7 mouse cellular contexts compared by ENCODE assay signal in genomic region chr16:8667814-8668213, GRCm38 (mm10). TPM values are rescaled to one million over a fixed set of nuclear protein-coding genes. Genes with fewer than 3 reads are reported as not detected.
DNase-seq lines count a peak whose midpoint lies in the region; ATAC-seq and TF ChIP-seq lines count a peak whose summit lies in the region.

No protein-coding gene starts in this region.

- no peak overlapping the region for H3K4me3 ChIP-seq in lung, postnatal 0 days (ENCODE audit: low read depth, low read length)
- H3K4me3 ChIP-seq in embryonic facial prominence, embryonic 15.5 days (replicated peaks): no peak overlapping the region
- no peak overlapping the region for H3K4me3 ChIP-seq in neural tube, embryonic 13.5 days

- TF ChIP-seq CTCF in lung, postnatal 0 days (IDR thresholded peaks at IDR 0.05): no peak

- DNase-seq in lung, postnatal 0 days (ENCODE audit: low spot score): no peak
- DNase-seq in lung, adult 18-20 months: no peak
- peak; percentile 34 for DNase-seq in heart, postnatal 25 days (ENCODE audit: low spot score)
- DNase-seq in cerebellum, adult 11-12 months: no peak
- DNase-seq in Muller cell, postnatal 12 days (ENCODE audit: inconsistent ontology term): no peak

- no peaks in the 10 kb centered on the region for H3K27me3 ChIP-seq in lung, postnatal 0 days (replicated peaks; ENCODE audit: insufficient read depth, low read length)
- H3K27me3 ChIP-seq in embryonic facial prominence, embryonic 15.5 days: no peaks in the 10 kb centered on the region
- H3K27me3 ChIP-seq in neural tube, embryonic 13.5 days: no peaks in the 10 kb centered on the region

- peaks cover 39% of the 10 kb centered on the region for H3K4me1 ChIP-seq in lung, postnatal 0 days (ENCODE audit: insufficient read depth, low read depth, low read length)
- H3K4me1 ChIP-seq in embryonic facial prominence, embryonic 15.5 days: peaks cover 50% of the 10 kb centered on the region
- H3K4me1 ChIP-seq in neural tube, embryonic 13.5 days (replicated peaks): peaks cover 88% of the 10 kb centered on the region

- no peak for TF ChIP-seq EP300 in lung, postnatal 0 days (IDR thresholded peaks at IDR 0.05)

- ATAC-seq in lung, postnatal 0 days: no peak
- ATAC-seq in embryonic facial prominence, embryonic 15.5 days (ENCODE audit: insufficient number of reproducible peaks, low FRiP score, low TSS enrichment, low read depth): no peak
- no peak for ATAC-seq in neural tube, embryonic 13.5 days (ENCODE audit: low read depth)

- 59% methylated on average over 4 of the region's 4 CpGs for WGBS in lung, postnatal 0 days
- 73% methylated on average over 4 of the region's 4 CpGs for WGBS in embryonic facial prominence, embryonic 15.5 days
- WGBS in neural tube, embryonic 13.5 days: 75% methylated on average over 4 of the region's 4 CpGs

- no peaks in the 10 kb centered on the region for H3K9me3 ChIP-seq in lung, postnatal 0 days (ENCODE audit: low read length)
- no peaks in the 10 kb centered on the region for H3K9me3 ChIP-seq in embryonic facial prominence, embryonic 15.5 days (replicated peaks)
- no peaks in the 10 kb centered on the region for H3K9me3 ChIP-seq in neural tube, embryonic 13.5 days

- peak overlapping the region; percentile 22; the same call in 1 of the 2 replicates for H3K4me2 ChIP-seq in lung, postnatal 0 days (replicated peaks; ENCODE audit: low read depth, low read length)
- H3K4me2 ChIP-seq in embryonic facial prominence, embryonic 15.5 days (replicated peaks): no peak overlapping the region
- peak overlapping the region; percentile 96 for H3K4me2 ChIP-seq in neural tube, embryonic 13.5 days

- H3K9ac ChIP-seq in lung, postnatal 0 days (replicated peaks; ENCODE audit: low read depth): no peak overlapping the region
- no peak overlapping the region for H3K9ac ChIP-seq in embryonic facial prominence, embryonic 15.5 days
- peak overlapping the region; percentile 39; the same call in 1 of the 2 replicates for H3K9ac ChIP-seq in neural tube, embryonic 13.5 days

- H3K27ac ChIP-seq in lung, postnatal 0 days (ENCODE audit: low read length): peak overlapping the region; percentile 87
- 0 out of 2 replicates have a peak overlapping the region, but pooled peaks have one; percentile 17 for H3K27ac ChIP-seq in embryonic facial prominence, embryonic 15.5 days (replicated peaks)
- no peak overlapping the region; the same call in 1 of the 2 replicates for H3K27ac ChIP-seq in neural tube, embryonic 13.5 days (replicated peaks)

- no peaks in the 10 kb centered on the region for H3K36me3 ChIP-seq in lung, postnatal 0 days (ENCODE audit: insufficient read depth, low read length)
- peaks cover 10% of the 10 kb centered on the region; the same call in 1 of the 2 replicates for H3K36me3 ChIP-seq in embryonic facial prominence, embryonic 15.5 days
- peaks cover 37% of the 10 kb centered on the region for H3K36me3 ChIP-seq in neural tube, embryonic 13.5 days

- intact Hi-C loops in heart, postnatal 25 days (cut with DNase I): no loop called here

RNA-seq across cellular contexts. Expression of gene Carhsp1, which starts 4.1 kb away (rescaled TPM):
- polyA plus RNA-seq in lung, postnatal 0 days (2015; fragmentation: Nextera tagmentation; extraction: Ambion mirVana): 86.9 and 97.1 TPM in 2 replicates
- 80.4 and 84.0 TPM in 2 replicates for polyA plus RNA-seq in embryonic facial prominence, embryonic 15.5 days (2015; fragmentation: Nextera tagmentation; extraction: Ambion mirVana)
- 10 to 100 TPM; 17.6 to 20.9 TPM for total RNA-seq in heart, postnatal 25 days (2021)
- 225 and 243 TPM in 2 replicates for polyA plus RNA-seq in neural tube, embryonic 13.5 days (2015; fragmentation: Nextera tagmentation; extraction: Ambion mirVana)

RNA-seq across cellular contexts. Expression of gene Gm5767, which starts 12.8 kb away (rescaled TPM):
- not detected in 2 replicates for polyA plus RNA-seq in lung, postnatal 0 days (2015; fragmentation: Nextera tagmentation; extraction: Ambion mirVana)
- polyA plus RNA-seq in embryonic facial prominence, embryonic 15.5 days (2015; fragmentation: Nextera tagmentation; extraction: Ambion mirVana): not detected in 2 replicates
- total RNA-seq in heart, postnatal 25 days (2021): not detected
- not detected in 2 replicates for polyA plus RNA-seq in neural tube, embryonic 13.5 days (2015; fragmentation: Nextera tagmentation; extraction: Ambion mirVana)

RNA-seq across cellular contexts. Expression of gene Tmem186, which starts 30.3 kb away (rescaled TPM):
- 8.2 and 8.7 TPM in 2 replicates for polyA plus RNA-seq in lung, postnatal 0 days (2015; fragmentation: Nextera tagmentation; extraction: Ambion mirVana)
- polyA plus RNA-seq in embryonic facial prominence, embryonic 15.5 days (2015; fragmentation: Nextera tagmentation; extraction: Ambion mirVana): 19.3 and 19.5 TPM in 2 replicates
- 10 to 100 TPM; 17.0 to 18.0 TPM for total RNA-seq in heart, postnatal 25 days (2021)
- 19.0 and 20.6 TPM in 2 replicates for polyA plus RNA-seq in neural tube, embryonic 13.5 days (2015; fragmentation: Nextera tagmentation; extraction: Ambion mirVana)

RNA-seq across cellular contexts. Expression of gene Pmm2, which starts 30.3 kb away (rescaled TPM):
- polyA plus RNA-seq in lung, postnatal 0 days (2015; fragmentation: Nextera tagmentation; extraction: Ambion mirVana): 38.0 and 40.2 TPM in 2 replicates
- 56.4 and 57.6 TPM in 2 replicates for polyA plus RNA-seq in embryonic facial prominence, embryonic 15.5 days (2015; fragmentation: Nextera tagmentation; extraction: Ambion mirVana)
- total RNA-seq in heart, postnatal 25 days (2021): 10 to 100 TPM; 29.8 to 30.8 TPM
- polyA plus RNA-seq in neural tube, embryonic 13.5 days (2015; fragmentation: Nextera tagmentation; extraction: Ambion mirVana): 37.0 and 43.3 TPM in 2 replicates
